Mouse (Mus musculus) heart, postnatal 0 days (tissue): Measurements from ENCODE around the gene Mas1.

ENCODE experiments used
- CTCF ChIP-seq: IDR thresholded peaks from 2 replicates; pipeline ENCODE4 v1.5.1; 2016; ENCODE audit warnings: antibody characterized with exemption, control low read depth, low read depth
- EP300 ChIP-seq: IDR thresholded peaks from 2 replicates; pipeline ENCODE4 v1.6.1; 2016; ENCODE audit warnings: antibody characterized with exemption, low read depth

DNA sequence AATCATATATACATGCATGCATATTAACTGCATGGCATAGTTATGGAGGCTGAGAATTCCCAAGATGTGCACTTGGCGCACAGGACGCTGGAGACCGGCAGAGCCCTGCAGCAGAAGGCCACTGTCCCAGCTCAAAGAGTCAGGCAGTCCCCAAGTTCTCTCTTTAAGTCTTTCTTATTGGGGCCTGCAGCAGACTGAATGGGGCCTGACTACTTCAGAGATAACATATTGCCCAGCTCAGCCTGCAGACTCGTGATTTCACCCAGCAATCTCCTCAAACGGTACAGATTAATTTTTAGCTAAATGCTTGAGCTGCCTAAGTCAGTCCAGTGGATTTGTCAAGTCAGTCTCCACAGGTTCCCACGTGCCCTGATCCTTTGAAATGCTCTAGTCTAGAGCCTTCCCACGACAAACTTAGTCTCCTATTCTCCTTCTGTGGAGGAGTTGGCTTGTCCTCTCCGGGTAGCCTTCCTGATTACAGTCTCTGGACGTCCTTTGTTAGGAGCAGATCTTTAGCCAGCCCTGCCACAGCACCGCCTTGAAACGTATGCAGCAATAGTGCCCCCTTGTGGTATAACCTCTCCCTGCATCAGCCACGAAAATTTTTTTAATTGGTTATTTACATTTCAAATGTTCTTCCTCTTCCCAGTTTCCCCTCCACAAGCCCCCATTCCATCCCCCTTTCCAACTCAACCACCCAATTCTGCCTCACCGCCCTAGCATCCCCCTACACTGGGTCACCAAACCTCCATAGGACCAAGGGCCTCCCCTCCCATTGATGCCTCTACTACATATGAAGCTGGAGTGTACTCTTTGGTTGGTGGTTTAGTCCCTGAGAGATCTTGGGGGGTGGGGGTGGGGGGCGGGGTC, 57.6 kb downstream of the Mas1 start:
- TF ChIP-seq CTCF (peak; percentile 95), EP300 (no peak)
